In genomic region chr8:94013026-94013612, GRCm38 (mm10) we compare ENCODE assay signal across 8 mouse cellular contexts. TPM values are rescaled to one million over a fixed set of nuclear protein-coding genes. Genes with fewer than 3 reads are reported as not detected.
DNase-seq lines count a peak whose midpoint lies in the region; ATAC-seq and TF ChIP-seq lines count a peak whose summit lies in the region.

No protein-coding gene starts in this region.

- no peak for DNase-seq in heart, adult 18-20 months
- no peak for DNase-seq in CH12.LX (ENCODE audit: extremely low read depth)
- DNase-seq in liver, postnatal 0 days: no peak
- no peak for DNase-seq in left cerebral cortex, postnatal 36 days (ENCODE audit: low spot score in 2 of 2)
- no peak for DNase-seq in ovary, postnatal 36 days (ENCODE audit: low spot score)
- DNase-seq in cerebellum, postnatal 10 days: no peak

- peak overlapping the region; percentile 80 for H3K4me3 ChIP-seq in heart, embryonic 12.5 days
- peak overlapping the region; percentile 30 to 96 (median 89) for H3K4me3 ChIP-seq in CH12.LX (replicated peaks in 1 of 3; ENCODE audit: low read depth in 2 of 3, low read length in 2 of 3, poor library complexity in 1 of 3)
- H3K4me3 ChIP-seq in forebrain, embryonic 13.5 days: peak overlapping the region; percentile 93
- H3K4me3 ChIP-seq in liver, postnatal 0 days (ENCODE audit: low read depth, low read length): peak overlapping the region; percentile 95

- ATAC-seq in heart, embryonic 12.5 days (ENCODE audit: insufficient number of reproducible peaks, low FRiP score): no peak
- no peak for ATAC-seq in forebrain, embryonic 13.5 days
- peak; percentile 43 for ATAC-seq in liver, postnatal 0 days

- peaks cover 30% of the 10 kb centered on the region for H3K4me1 ChIP-seq in heart, embryonic 12.5 days (replicated peaks)
- H3K4me1 ChIP-seq in CH12.LX (ENCODE audit: control insufficient read depth in 1 of 2, insufficient read depth in 2 of 2): peaks cover 7 to 28% of the 10 kb centered on the region in 2 experiments
- H3K4me1 ChIP-seq in forebrain, embryonic 13.5 days: peaks cover 38% of the 10 kb centered on the region
- peaks cover 42% of the 10 kb centered on the region for H3K4me1 ChIP-seq in liver, postnatal 0 days (ENCODE audit: insufficient read depth)

- peak overlapping the region; percentile 93 for H3K27ac ChIP-seq in heart, embryonic 12.5 days (ENCODE audit: poor library complexity, severe bottlenecking)
- H3K27ac ChIP-seq in CH12.LX (ENCODE audit: insufficient read depth, low read depth): no peak overlapping the region
- H3K27ac ChIP-seq in forebrain, embryonic 13.5 days: peak overlapping the region; percentile 95
- peak overlapping the region; percentile 99 for H3K27ac ChIP-seq in liver, postnatal 0 days (ENCODE audit: low read depth)

- dilution Hi-C loops in CH12.LX (cut with MboI; ENCODE audit: extremely low pct_ligation_motif_present, extremely low pct_unique_long_range_greater_than_20kb, low sequenced_read_pairs): no loop called here

- H3K36me3 ChIP-seq in heart, embryonic 12.5 days: peaks cover 2% of the 10 kb centered on the region
- H3K36me3 ChIP-seq in CH12.LX (replicated peaks in 1 of 2; ENCODE audit: control insufficient read depth in 1 of 2, insufficient read depth in 1 of 2, low read length in 1 of 2): peaks cover 0 to 10% of the 10 kb centered on the region in 2 experiments
- H3K36me3 ChIP-seq in forebrain, embryonic 13.5 days (ENCODE audit: poor library complexity, severe bottlenecking): peaks cover 9% of the 10 kb centered on the region; the same call in 1 of the 2 replicates
- H3K36me3 ChIP-seq in liver, postnatal 0 days (replicated peaks; ENCODE audit: insufficient read depth, low read length): no peaks in the 10 kb centered on the region

- WGBS in heart, embryonic 12.5 days: 19% methylated on average over 7 of the region's 7 CpGs
- WGBS in forebrain, embryonic 13.5 days: 44% methylated on average over 7 of the region's 7 CpGs
- WGBS in liver, postnatal 0 days (ENCODE audit: insufficient replicate concordance): 19% methylated on average over 7 of the region's 7 CpGs

- no peaks in the 10 kb centered on the region for H3K9me3 ChIP-seq in heart, embryonic 12.5 days (replicated peaks)
- no peaks in the 10 kb centered on the region for H3K9me3 ChIP-seq in CH12.LX (replicated peaks; ENCODE audit: low read length)
- no peaks in the 10 kb centered on the region for H3K9me3 ChIP-seq in forebrain, embryonic 13.5 days (replicated peaks)
- no peaks in the 10 kb centered on the region for H3K9me3 ChIP-seq in liver, postnatal 0 days (ENCODE audit: low read length)

- in situ Hi-C loops in CH12.LX (cut with MboI; ENCODE audit: low pct_ligation_motif_present, low pct_unique_long_range_greater_than_20kb, low sequenced_read_pairs): no loop called here

- no peak for TF ChIP-seq RAD21 in CH12.LX (IDR thresholded peaks at IDR 0.05; ENCODE audit: low read depth, low read length)

- H3K79me2 ChIP-seq in CH12.LX (replicated peaks; ENCODE audit: control insufficient read depth, extremely low read depth, insufficient read depth, poor library complexity, severe bottlenecking): peaks cover 32% of the 10 kb centered on the region

- TF ChIP-seq EP300 in CH12.LX (IDR thresholded peaks at IDR 0.05; ENCODE audit: low read length): no peak
- TF ChIP-seq EP300 in liver, postnatal 0 days (IDR thresholded peaks at IDR 0.05; ENCODE audit: low read depth): peak; percentile 62

- H3K4me2 ChIP-seq in heart, embryonic 12.5 days: peak overlapping the region; percentile 88
- H3K4me2 ChIP-seq in CH12.LX (ENCODE audit: insufficient read depth, low read depth, poor library complexity, severe bottlenecking): peak overlapping the region; percentile 42
- H3K4me2 ChIP-seq in forebrain, embryonic 13.5 days: peak overlapping the region; percentile 74
- H3K4me2 ChIP-seq in liver, postnatal 0 days (ENCODE audit: low read depth, low read length): peak overlapping the region; percentile 100

- TF ChIP-seq POLR2A in CH12.LX (IDR thresholded peaks at IDR 0.05; ENCODE audit: low read depth, low read length): no peak

- intact Hi-C loops in left cerebral cortex, postnatal 36 days (cut with DNase I): no loop called here

- H3K27me3 ChIP-seq in heart, embryonic 12.5 days (replicated peaks): no peaks in the 10 kb centered on the region
- no peaks in the 10 kb centered on the region for H3K27me3 ChIP-seq in CH12.LX (replicated peaks)
- no peaks in the 10 kb centered on the region for H3K27me3 ChIP-seq in forebrain, embryonic 13.5 days
- H3K27me3 ChIP-seq in liver, postnatal 0 days (ENCODE audit: insufficient read depth, low read length): no peaks in the 10 kb centered on the region

- no peak for TF ChIP-seq CTCF in CH12.LX (conservative IDR thresholded peaks at IDR 0.05 in 1 of 2, IDR thresholded peaks at IDR 0.05 in 1 of 2; ENCODE audit: low read depth in 2 of 2, low read length in 2 of 2)
- no peak for TF ChIP-seq CTCF in liver, postnatal 0 days (IDR thresholded peaks at IDR 0.05; ENCODE audit: low read depth)

- H3K9ac ChIP-seq in heart, embryonic 12.5 days: peak overlapping the region; percentile 93
- H3K9ac ChIP-seq in CH12.LX (ENCODE audit: insufficient read depth, low read depth): peak overlapping the region; percentile 42
- peak overlapping the region; percentile 96 for H3K9ac ChIP-seq in forebrain, embryonic 13.5 days
- peak overlapping the region; percentile 99 for H3K9ac ChIP-seq in liver, postnatal 0 days (replicated peaks)

TF ChIP-seq in CH12.LX, 34 proteins besides CTCF, POLR2A, EP300 and RAD21:
- TF ChIP-seq MAFK (IDR thresholded peaks at IDR 0.05; ENCODE audit: insufficient replicate concordance, low read length) (no peak), NELFE (IDR thresholded peaks at IDR 0.05; ENCODE audit: low read depth, low read length) (no peak), ETS1 (conservative IDR thresholded peaks at IDR 0.05; ENCODE audit: low read depth, low read length) (no peak), NRF1 (IDR thresholded peaks at IDR 0.05; ENCODE audit: low read depth, low read length) (no peak), ELF1 (IDR thresholded peaks at IDR 0.05; ENCODE audit: low read depth, low read length) (no peak), SIN3A (IDR thresholded peaks at IDR 0.05; ENCODE audit: low read length) (no peak), MEF2A (IDR thresholded peaks at IDR 0.05; ENCODE audit: borderline replicate concordance, low read depth, low read length) (no peak), ZMIZ1 (IDR thresholded peaks at IDR 0.05; ENCODE audit: low read depth, low read length) (no peak), CHD1 (IDR thresholded peaks at IDR 0.05; ENCODE audit: low read depth, low read length) (no peak), POLR2AphosphoS2 (IDR thresholded peaks at IDR 0.05; ENCODE audit: low read depth, low read length) (no peak), ZC3H11A (IDR thresholded peaks at IDR 0.05; ENCODE audit: low read depth, low read length) (no peak), ZKSCAN1 (IDR thresholded peaks at IDR 0.05; ENCODE audit: borderline replicate concordance, low read depth, low read length) (no peak), JUND (conservative IDR thresholded peaks at IDR 0.05; ENCODE audit: low read depth, low read length) (no peak), RCOR1 (conservative IDR thresholded peaks at IDR 0.05; ENCODE audit: low read depth, low read length) (no peak), ZNF384 (IDR thresholded peaks at IDR 0.05; ENCODE audit: low read depth, low read length) (no peak), MAX (IDR thresholded peaks at IDR 0.05; ENCODE audit: low read length) (no peak), UBTF (IDR thresholded peaks at IDR 0.05; ENCODE audit: low read depth, low read length) (no peak), MAZ (IDR thresholded peaks at IDR 0.05; ENCODE audit: low read depth, low read length) (no peak), TCF12 (IDR thresholded peaks at IDR 0.05; ENCODE audit: low read depth, low read length) (no peak)

RNA-seq across cellular contexts. Expression of gene Amfr, which starts 0.5 kb away (rescaled TPM):
- polyA plus RNA-seq in heart, embryonic 12.5 days (2016; fragmentation: Nextera tagmentation; extraction: Ambion mirVana): 67.2 and 71.1 TPM in 2 replicates
- 100 to 1,000 TPM; 130 to 155 TPM for total RNA-seq in heart, adult 18-20 months (2021)
- total RNA-seq in CH12.LX (2012; rRNA removed) (101 and 126 TPM in 2 replicates), CH12.LX (2014; rRNA removed) (79.9 and 102 TPM in 2 replicates)
- 71.0 and 86.7 TPM in 2 replicates for polyA plus RNA-seq in CH12.LX (2012; ENCODE audit: insufficient read length, low read depth)
- 50.8 TPM in 2 replicates for polyA plus RNA-seq in forebrain, embryonic 13.5 days (2015; fragmentation: Nextera tagmentation; extraction: Ambion mirVana)
- polyA plus RNA-seq in liver, postnatal 0 days (2015; fragmentation: Nextera tagmentation; extraction: Ambion mirVana): 60.2 and 66.9 TPM in 2 replicates
- 100 to 1,000 TPM; 111 to 123 TPM for total RNA-seq in left cerebral cortex, postnatal 36 days (2021)

RNA-seq across cellular contexts. Expression of gene Nudt21, which starts 23.7 kb away (rescaled TPM):
- 83.1 and 88.5 TPM in 2 replicates for polyA plus RNA-seq in heart, embryonic 12.5 days (2016; fragmentation: Nextera tagmentation; extraction: Ambion mirVana)
- 10 to 100 TPM; 23.6 to 24.7 TPM for total RNA-seq in heart, adult 18-20 months (2021)
- 138 and 142 TPM in 2 replicates for total RNA-seq in CH12.LX (2012; rRNA removed)
- total RNA-seq in CH12.LX (2014; rRNA removed): 247 and 282 TPM in 2 replicates
- polyA plus RNA-seq in CH12.LX (2012; ENCODE audit: insufficient read length, low read depth): 78.3 and 91.0 TPM in 2 replicates
- polyA plus RNA-seq in forebrain, embryonic 13.5 days (2015; fragmentation: Nextera tagmentation; extraction: Ambion mirVana): 175 and 190 TPM in 2 replicates
- polyA plus RNA-seq in liver, postnatal 0 days (2015; fragmentation: Nextera tagmentation; extraction: Ambion mirVana): 52.6 and 59.8 TPM in 2 replicates
- total RNA-seq in left cerebral cortex, postnatal 36 days (2021): 10 to 100 TPM; 41.3 to 54.3 TPM

RNA-seq across cellular contexts. Expression of gene Ogfod1, which starts 23.9 kb away (rescaled TPM):
- 13.8 and 14.4 TPM in 2 replicates for polyA plus RNA-seq in heart, embryonic 12.5 days (2016; fragmentation: Nextera tagmentation; extraction: Ambion mirVana)
- 10 to 100 TPM; 31.0 to 35.5 TPM for total RNA-seq in heart, adult 18-20 months (2021)
- total RNA-seq in CH12.LX (2012; rRNA removed) (16.6 and 20.1 TPM in 2 replicates), CH12.LX (2014; rRNA removed) (23.4 and 26.9 TPM in 2 replicates)
- 30.5 and 31.9 TPM in 2 replicates for polyA plus RNA-seq in CH12.LX (2012; ENCODE audit: insufficient read length, low read depth)
- polyA plus RNA-seq in forebrain, embryonic 13.5 days (2015; fragmentation: Nextera tagmentation; extraction: Ambion mirVana): 13.3 and 14.3 TPM in 2 replicates
- polyA plus RNA-seq in liver, postnatal 0 days (2015; fragmentation: Nextera tagmentation; extraction: Ambion mirVana): 3.5 and 3.9 TPM in 2 replicates
- 100 to 1,000 TPM; 100 to 102 TPM for total RNA-seq in left cerebral cortex, postnatal 36 days (2021)

Comparison
In these comparisons a context has a peak if more than half of its experiments do, and no peak if none do; other contexts are left out.
1. H3K4me2 ChIP-seq: peak in every context shown above with its lines; median percentile 100 in liver, postnatal 0 days; 88 in heart, embryonic 12.5 days; 74 in forebrain, embryonic 13.5 days; 42 in CH12.LX.
2. H3K9ac ChIP-seq: peak in every context shown above with its lines; median percentile 99 in liver, postnatal 0 days; 96 in forebrain, embryonic 13.5 days; 93 in heart, embryonic 12.5 days; 42 in CH12.LX.